Mouse (Mus musculus) heart, adult 10 weeks (tissue): Measurements from ENCODE around the gene Ap5m1. TPM values are rescaled to one million over a fixed set of nuclear protein-coding genes. Genes with fewer than 3 reads are reported as not detected.

Source experiments
- polyA plus RNA-seq: library from polyadenylated mRNA; stranded (reverse); fragments of 350-450 nt; fragmentation: Illumina TruSeq; extraction: RNeasy Lipid Tissue Mini Kit (QIAGEN cat#74804); gene quantifications from one replicate; pipeline ENCODE4 v1.2.3, GENCODE M21; 2014; ENCODE audit warnings: low read depth, low replicate concordance

The Ap5m1 gene
- 11.6 TPM for polyA plus RNA-seq

GRCm38 (mm10) chr14:49065529-49066273, at the start of gene Ap5m1:
TSS of gene Ap5m1 (plus strand) at chr14:49066097.

GRCm38 (mm10) chr14:49066274-49066823, 452 bp downstream of the Ap5m1 start, which contains the start of gene Exoc5:
TSS of gene Exoc5 (minus strand) at chr14:49066653.

Other genes with a start within 250 kb of the Ap5m1 start
- gene Exoc5, start 556 bp downstream of the Ap5m1 start, polyA plus RNA-seq = 15.4 TPM
- 18.1 TPM for gene Naa30, start 106.1 kb downstream of the Ap5m1 start, polyA plus RNA-seq
- gene ccdc198, start 179.4 kb downstream of the Ap5m1 start, polyA plus RNA-seq = not detected